Comparison of ENCODE assay signal across 24 mouse cellular contexts in the genomic region with DNA sequence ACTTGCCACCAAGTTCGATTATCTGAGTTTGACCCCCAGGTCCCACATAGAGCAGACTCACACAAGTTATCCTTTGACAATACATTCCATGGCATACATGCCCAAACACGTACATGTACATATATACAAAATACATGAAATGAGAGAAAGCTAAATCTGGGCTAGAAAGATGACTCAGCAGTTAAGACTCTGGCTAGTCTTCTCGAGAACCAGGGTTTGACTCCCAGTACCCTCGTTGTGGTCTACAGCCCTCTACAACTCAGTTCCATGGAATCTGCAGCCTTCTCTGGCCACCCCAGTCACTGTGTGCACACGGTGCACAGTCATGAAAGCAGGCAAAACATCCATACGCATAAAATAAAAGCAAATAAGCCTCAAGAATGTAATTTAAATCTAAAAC. TPM values are rescaled to one million over a fixed set of nuclear protein-coding genes. Genes with fewer than 3 reads are reported as not detected.
A peak's percentile ranks its signal among the peaks of the same experiment; 100 is the strongest.
DNase-seq lines count a peak whose midpoint lies in the region; ATAC-seq and TF ChIP-seq lines count a peak whose summit lies in the region.
"Had no signal": no experiment of that assay in that cellular context is flagged by ENCODE, and none has a peak within 500 bp of the region (broad histone marks: within the 10 kb centered on the region; RNA-seq: fewer than 3 reads in every experiment).

No protein-coding gene starts in this region.

- no peak overlapping the region for H3K9ac ChIP-seq in ES-E14 (ENCODE audit: insufficient read depth, low read depth, low read length, poor library complexity, severe bottlenecking)
- H3K9ac ChIP-seq: embryonic facial prominence, embryonic 13.5 days; embryonic facial prominence, embryonic 15.5 days; forebrain, embryonic 12.5 days had no signal

- no peaks in the 10 kb centered on the region for H3K27me3 ChIP-seq in hindbrain, embryonic 10.5 days (ENCODE audit: insufficient read depth, poor library complexity, severe bottlenecking)
- H3K27me3 ChIP-seq: embryonic facial prominence, embryonic 13.5 days; embryonic facial prominence, embryonic 15.5 days; forebrain, embryonic 12.5 days had no signal

- ATAC-seq in erythroid progenitor cell, adult 5-6 weeks (replicated peaks; ENCODE audit: low FRiP score, poor library complexity, severe bottlenecking) = no peak
- ATAC-seq: forebrain, embryonic 14.5 days; forebrain, embryonic 16.5 days had no signal

- H3K4me3 ChIP-seq in ES-E14 (ENCODE audit: insufficient read depth in 1 of 2, low read depth in 1 of 2, low read length in 2 of 2, poor library complexity in 1 of 2, severe bottlenecking in 1 of 2) = no peak overlapping the region
- no peak overlapping the region for H3K4me3 ChIP-seq in embryonic fibroblast, embryonic 13.5 days (ENCODE audit: insufficient read depth, low read length)
- H3K4me3 ChIP-seq in hindbrain, embryonic 10.5 days = no peak overlapping the region
- H3K4me3 ChIP-seq: embryonic facial prominence, embryonic 13.5 days; embryonic facial prominence, embryonic 15.5 days; forebrain, embryonic 10.5 days; forebrain, embryonic 12.5 days had no signal

- H3K4me1 ChIP-seq in ES-E14 (ENCODE audit: control insufficient read depth in 2 of 2, insufficient read depth in 2 of 2, low read length in 2 of 2, poor library complexity in 1 of 2) = peaks cover 0 to 2% of the 10 kb centered on the region in 2 experiments; a peak in 1 of 4 replicates
- H3K4me1 ChIP-seq in embryonic fibroblast, embryonic 13.5 days (ENCODE audit: control insufficient read depth, insufficient read depth, low read length) = peaks cover 9% of the 10 kb centered on the region
- no peaks in the 10 kb centered on the region for H3K4me1 ChIP-seq in hindbrain, embryonic 10.5 days (replicated peaks)
- H3K4me1 ChIP-seq: embryonic facial prominence, embryonic 15.5 days; forebrain, embryonic 10.5 days; forebrain, embryonic 12.5 days had no signal

- H3K36me3 ChIP-seq in ES-E14 (ENCODE audit: control insufficient read depth, insufficient read depth, low read length, poor library complexity, severe bottlenecking) = no peaks in the 10 kb centered on the region
- no peaks in the 10 kb centered on the region for H3K36me3 ChIP-seq in hindbrain, embryonic 10.5 days
- H3K36me3 ChIP-seq: embryonic facial prominence, embryonic 13.5 days; embryonic facial prominence, embryonic 15.5 days; forebrain, embryonic 10.5 days; forebrain, embryonic 12.5 days had no signal

- H3K9me3 ChIP-seq in ES-E14 (ENCODE audit: control insufficient read depth, insufficient read depth, low read depth, low read length) = peaks cover 2% of the 10 kb centered on the region; the same call in 1 of the 2 replicates
- H3K9me3 ChIP-seq in hindbrain, embryonic 10.5 days = no peaks in the 10 kb centered on the region
- H3K9me3 ChIP-seq: embryonic facial prominence, embryonic 13.5 days; embryonic facial prominence, embryonic 15.5 days; forebrain, embryonic 10.5 days; forebrain, embryonic 12.5 days had no signal

- in situ Hi-C loops in ES-E14 (cut with MboI; ENCODE audit: low sequenced_read_pairs in 2 of 2, unreplicated experiment in 2 of 2) = no loop called here

- 83% methylated on average over 6 of the region's 6 CpGs for WGBS in hindbrain, embryonic 10.5 days

- TF ChIP-seq POLR2A in embryonic fibroblast, embryonic 13.5 days (IDR thresholded peaks at IDR 0.05; ENCODE audit: low read depth, low read length) = no peak

- no peak overlapping the region for H3K27ac ChIP-seq in ES-E14 (ENCODE audit: insufficient read depth, low read depth, low read length, poor library complexity, severe bottlenecking)
- H3K27ac ChIP-seq in embryonic fibroblast, embryonic 13.5 days (ENCODE audit: insufficient read depth, low read length) = peak overlapping the region; percentile 86
- H3K27ac ChIP-seq in hindbrain, embryonic 10.5 days = no peak overlapping the region
- H3K27ac ChIP-seq: embryonic facial prominence, embryonic 13.5 days; embryonic facial prominence, embryonic 15.5 days; forebrain, embryonic 10.5 days; forebrain, embryonic 12.5 days had no signal

- DNase-seq in 3134 (ENCODE audit: extremely low read depth, insufficient read length, low spot score) (peak; percentile 12), 3T3-L1 (ENCODE audit: low read depth, low spot score) (peak; percentile 61), ES-E14 (ENCODE audit: low read depth, low spot score) (no peak), MN1 (ENCODE audit: low spot score) (no peak)
- DNase-seq in hindbrain, embryonic 10.5 days (ENCODE audit: low spot score) = no peak
- DNase-seq in layer of hippocampus, postnatal 25 days (ENCODE audit: extremely low spot score in 1 of 2, low spot score in 1 of 2) = no peak
- DNase-seq: adrenal gland, adult 2 months; adrenal gland, postnatal 10 days; adrenal gland, postnatal 25 days; cerebellum, adult 11 months; cerebellum, adult 18-20 months; cerebellum, adult 8-10 months; cerebellum, adult 9-11 months; cerebellum, postnatal 14 days; cerebellum, postnatal 36 days; embryo, embryonic 11 days had no signal

- TF ChIP-seq CTCF in embryonic fibroblast, embryonic 13.5 days (IDR thresholded peaks at IDR 0.05; ENCODE audit: borderline replicate concordance, insufficient read depth, low read length) = no peak

TF ChIP-seq in ES-E14, 5 proteins besides CTCF, POLR2A, EP300 and RAD21:
- TF ChIP-seq ZC3H11A (IDR thresholded peaks at IDR 0.05; ENCODE audit: borderline replicate concordance, low read depth, low read length) (no peak), CHD2 (IDR thresholded peaks at IDR 0.05; ENCODE audit: low read depth, low read length) (no peak), HCFC1 (IDR thresholded peaks at IDR 0.05; ENCODE audit: borderline replicate concordance, insufficient read depth, low read length) (no peak), MAFK (IDR thresholded peaks at IDR 0.05; ENCODE audit: insufficient read depth, low read depth, low read length) (peak; percentile 67), ZNF384 (IDR thresholded peaks at IDR 0.05; ENCODE audit: low read depth, low read length) (no peak)

RNA-seq across cellular contexts. Expression of gene Gramd1c, which starts 10.8 kb away (rescaled TPM):
- 0.53 and 0.94 TPM in 2 replicates for total RNA-seq in ES-E14 (2012; rRNA removed)
- polyA plus RNA-seq in embryonic fibroblast, embryonic 13.5 days (2011; ENCODE audit: insufficient read length, low read depth, missing spikeins) = 5.6 and 6.0 TPM in 2 replicates
- 2.5 and 3.0 TPM in 2 replicates for polyA plus RNA-seq in hindbrain, embryonic 10.5 days (2016; fragmentation: Nextera tagmentation; extraction: Ambion mirVana)
- 0.84 and 2.5 TPM in 2 replicates for total RNA-seq in erythroid progenitor cell, adult 5-6 weeks (2015; ENCODE audit: low replicate concordance)
- total RNA-seq in erythroid progenitor cell, adult 5-6 weeks (2017; ENCODE audit: low replicate concordance) = 1.2 and 2.1 TPM in 2 replicates
- total RNA-seq in layer of hippocampus, postnatal 25 days (2021) = 1 to 10 TPM; 3.2 to 3.5 TPM

Comparison
In these comparisons a context has a peak if more than half of its experiments do, and no peak if none do; other contexts are left out.
1. DNase-seq: peak in 3134 (single experiment) and 3T3-L1 (single experiment); none in ES-E14 (single experiment), hindbrain, embryonic 10.5 days (single experiment), MN1 (single experiment) and layer of hippocampus, postnatal 25 days (0 of 2).